Mouse (Mus musculus) heart, postnatal 25 days (tissue): ENCODE measurements around the gene Pola2. TPM values are rescaled to one million over a fixed set of nuclear protein-coding genes. Genes with fewer than 3 reads are reported as not detected.
A peak's percentile ranks its signal among the peaks of the same experiment; 100 is the strongest.

Experiments
- DNase-seq: peaks from one replicate; pipeline ENCODE4 v3.0.0; 2022; ENCODE audit warnings: low spot score
- intact Hi-C: fragments of 180-260 bp; cut with DNase I; formaldehyde crosslinking; loops from one replicate; pipeline ENCODE4 v1.15.1; 2025
- total RNA-seq, 2 experiments: library from RNA; stranded (reverse); gene quantifications; 2 replicates each; pipeline ENCODE4 v1.2.3; 2021

Gene Pola2
- total RNA-seq, 2 experiments from 2014 or later: 8.9 to 11.2 TPM

- intact Hi-C loops: no loop called here
Observed at GRCm38 (mm10) chr19:5913007-5913719, 50.8 kb downstream of the Pola2 start, which contains the start of gene Dpf2. Gene Dpf2, minus strand, starts transcription at chr19:5913010.

DNA sequence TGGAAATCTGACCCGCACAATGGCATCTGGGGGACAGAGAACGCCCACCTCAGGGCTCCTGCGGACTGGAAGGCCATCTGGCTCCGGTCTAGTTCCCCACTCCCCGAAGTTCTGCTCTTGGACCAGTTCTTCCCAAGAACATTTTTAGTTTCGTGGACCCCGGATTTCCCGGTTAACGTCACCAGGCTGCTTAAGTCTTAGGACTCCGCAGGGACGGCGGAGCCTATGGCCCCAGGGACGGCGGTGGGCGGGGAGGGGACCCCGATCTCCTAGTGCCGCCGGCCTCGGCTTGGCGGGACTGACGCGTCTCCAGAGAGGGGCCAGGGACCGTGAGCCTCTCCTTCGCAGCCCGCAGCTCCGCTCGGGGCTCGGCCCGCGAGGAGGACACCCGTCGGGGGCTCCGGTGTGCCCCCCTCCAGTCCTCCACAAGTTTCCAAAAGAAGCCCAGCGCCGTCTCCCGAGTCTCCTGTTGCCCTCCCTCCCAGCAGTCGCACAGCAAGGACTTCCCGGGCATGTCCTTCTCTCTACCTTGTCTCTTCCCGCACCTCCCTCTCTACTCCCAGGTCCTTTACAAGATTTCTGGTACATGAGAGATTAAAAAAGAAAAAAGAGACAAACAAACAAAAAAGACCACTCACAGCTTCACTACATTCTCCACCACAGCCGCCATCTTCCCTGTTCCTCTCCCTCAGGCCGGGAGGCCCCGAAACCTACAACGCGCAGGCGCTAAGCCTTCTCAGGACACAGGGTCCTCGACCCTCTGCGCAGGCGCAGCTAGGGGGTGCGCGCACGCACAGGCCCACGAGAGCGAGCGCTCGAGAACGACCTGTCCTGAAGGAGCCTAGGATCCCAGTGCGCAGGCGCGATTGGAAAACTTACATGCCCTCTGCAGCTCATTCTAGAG, 51.6 kb downstream of the Pola2 start:
- intact Hi-C loops: no loop called here
- peak; percentile 99 for DNase-seq

More at GRCm38 (mm10) chr19:5913007-5913719, 50.8 kb downstream of the Pola2 start, which contains the start of gene Dpf2:
- no peak for DNase-seq

DNA sequence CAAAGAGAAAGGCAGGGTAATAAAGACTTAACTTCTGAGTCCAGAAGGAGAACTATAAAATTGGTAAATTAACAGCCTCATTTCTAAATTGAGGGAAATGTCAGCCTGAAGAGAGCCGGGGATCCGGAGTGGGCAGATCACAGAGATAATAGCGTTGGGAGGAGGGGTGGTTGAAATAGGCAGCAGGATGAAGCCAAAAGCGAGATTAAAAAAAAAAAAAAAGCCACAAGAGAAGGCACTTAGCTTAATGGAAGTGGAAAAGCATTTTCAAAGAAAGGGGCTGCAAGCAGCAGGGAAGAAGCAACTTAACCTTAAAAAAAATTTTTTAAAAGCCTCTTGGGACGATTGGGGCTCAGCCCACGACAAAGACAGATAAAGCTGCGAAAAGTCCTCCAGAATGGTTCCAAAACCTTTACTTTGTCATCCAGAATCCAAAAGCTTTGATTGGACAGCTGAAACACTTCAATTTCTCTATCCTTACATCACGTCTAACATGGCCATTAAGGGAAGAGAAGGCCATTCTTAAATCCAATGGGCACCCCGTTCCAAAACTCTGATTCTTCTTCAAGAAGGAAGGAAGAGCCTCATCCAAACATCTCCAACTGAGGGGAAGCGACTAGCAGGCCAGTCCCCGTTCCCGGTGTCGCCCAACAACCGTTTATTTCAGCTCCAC, 52.4 kb downstream of the Pola2 start:
- DNase-seq: no peak
- intact Hi-C loops: no loop called here

GRCm38 (mm10) chr19:5910221-5910620, 53.8 kb downstream of the Pola2 start:
- no peak for DNase-seq
- intact Hi-C loops: no loop called here

- DNase-seq: no peak
Observed at GRCm38 (mm10) chr19:5907275-5907674, 56.7 kb downstream of the Pola2 start.

DNA sequence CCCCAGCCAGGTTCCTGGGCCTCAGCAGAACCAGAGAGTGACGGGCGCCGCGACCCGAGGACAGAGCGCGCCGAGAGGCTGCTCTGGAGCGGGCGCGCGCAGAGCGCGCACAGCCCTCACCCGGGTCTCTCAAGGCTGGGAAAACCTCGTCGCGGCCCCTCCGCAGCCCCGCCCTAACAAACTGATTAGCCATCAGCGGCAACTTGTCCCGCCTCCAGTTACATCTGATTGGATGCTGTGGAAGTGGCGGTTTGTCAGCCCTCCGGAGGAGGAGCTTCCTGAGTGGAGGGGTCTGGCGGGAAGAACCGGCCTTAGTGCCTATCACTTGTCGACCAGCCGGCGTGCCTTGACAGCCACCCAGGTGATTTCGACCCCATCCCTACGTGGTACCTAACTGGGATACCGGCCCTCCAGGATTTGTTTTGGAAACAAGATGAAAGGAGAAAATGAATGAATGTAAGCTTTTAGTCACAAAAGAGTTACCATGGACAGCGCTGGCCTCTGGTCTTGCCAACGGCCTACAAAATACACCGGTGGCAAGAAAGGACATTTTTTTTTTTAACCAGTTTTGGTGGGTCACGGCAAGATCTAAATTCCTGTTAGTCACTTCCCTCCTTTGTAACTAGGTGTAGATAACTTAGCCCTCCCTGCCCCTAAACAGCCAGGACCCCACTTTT, 69.9 kb downstream of the Pola2 start, which contains the start of gene Tigd3:
TSS of gene Tigd3 (minus strand) at position 148 of the 677 bp plus-strand sequence.
- intact Hi-C loops: no loop called here
- DNase-seq: peak; percentile 90

More at GRCm38 (mm10) chr19:5907275-5907674, 56.7 kb downstream of the Pola2 start:
- intact Hi-C loops: no loop called here

- intact Hi-C loops: no loop called here
- no peak for DNase-seq
Observed at GRCm38 (mm10) chr19:5893282-5894001, 70.6 kb downstream of the Pola2 start.

DNA sequence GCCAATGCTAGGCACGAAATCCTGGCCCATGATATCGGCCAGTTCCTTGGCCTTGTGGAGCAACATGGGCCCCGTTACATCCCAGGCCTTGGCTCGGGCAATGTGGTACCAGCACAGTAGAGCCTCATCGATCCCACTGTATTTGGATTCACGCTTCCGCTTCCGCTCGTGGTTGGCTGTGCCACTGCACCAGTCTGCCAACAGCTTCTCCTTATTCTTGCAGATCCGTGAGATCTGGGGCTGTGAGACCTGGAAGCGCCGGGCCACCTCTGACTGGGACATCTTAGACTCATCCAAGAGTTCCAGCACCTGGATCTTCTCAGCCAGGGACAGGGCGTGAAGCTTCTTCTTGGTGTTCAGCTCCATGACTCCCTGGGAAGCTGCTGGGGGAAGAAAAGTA, 71.3 kb downstream of the Pola2 start:
- DNase-seq: no peak
- intact Hi-C loops: no loop called here

DNA sequence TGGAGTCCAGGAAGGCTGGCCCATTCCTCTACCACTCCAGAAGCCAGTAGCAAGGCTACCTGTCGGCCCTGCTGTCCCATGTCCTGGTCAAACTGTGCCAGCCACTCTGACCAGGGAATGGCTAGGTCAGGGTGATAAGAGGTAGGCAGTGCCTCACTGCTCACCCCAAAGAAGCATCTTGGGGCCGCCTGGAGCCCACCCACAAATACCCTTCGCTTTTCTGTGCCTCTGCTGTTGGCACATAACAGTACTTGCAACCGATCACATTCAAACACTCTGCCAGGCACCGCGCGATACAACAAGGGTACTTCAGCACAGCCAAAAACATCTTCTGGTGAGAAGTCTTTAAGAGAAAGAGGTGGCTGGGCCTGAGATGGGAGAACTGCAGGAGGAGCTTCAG, 71.7 kb downstream of the Pola2 start:
- intact Hi-C loops: no loop called here
- DNase-seq: no peak

GRCm38 (mm10) chr19:5891521-5892258, 72.3 kb downstream of the Pola2 start:
- DNase-seq: no peak
- intact Hi-C loops: no loop called here

Other genes starting within 250 kb of the Pola2 start
- gene Ehbp1l1, start 237.9 kb downstream of the Pola2 start, total RNA-seq: 100 to 1,000 TPM; 140 to 149 TPM
- gene Fam89b, start 234.5 kb downstream of the Pola2 start, total RNA-seq: 10 to 100 TPM; 29.5 to 31.5 TPM
- 10 to 100 TPM; 36.6 to 37.2 TPM for gene Ltbp3, start 223.3 kb downstream of the Pola2 start, total RNA-seq
- 10 to 100 TPM; 63.5 to 64.1 TPM for gene Scyl1, start 192.8 kb downstream of the Pola2 start, total RNA-seq
- gene Frmd8, start 88.9 kb downstream of the Pola2 start, total RNA-seq: 10 to 100 TPM in 1 of 2 experiments, 1 to 10 TPM in 1; 8.9 to 11.1 TPM
- gene Slc25a45, start 86.4 kb downstream of the Pola2 start, total RNA-seq: 1 to 10 TPM; 3.5 to 4.1 TPM
- gene Tigd3, start 70.1 kb downstream of the Pola2 start, total RNA-seq: under 1 TPM; 0.22 to 0.68 TPM
- 10 to 100 TPM; 87.4 to 96.1 TPM for gene Dpf2, start 51.2 kb downstream of the Pola2 start, total RNA-seq
- 1 to 10 TPM; 9.1 to 9.8 TPM for gene Cdc42ep2, start 39.4 kb downstream of the Pola2 start, total RNA-seq
- not detected for gene Slc22a20, start 21.9 kb upstream of the Pola2 start, total RNA-seq
- 10 to 100 TPM; 27.5 to 32.8 TPM for gene Capn1, start 51.7 kb upstream of the Pola2 start, total RNA-seq
- 10 to 100 TPM; 20.6 to 22.4 TPM for gene Syvn1, start 82.4 kb upstream of the Pola2 start, total RNA-seq
- 10 to 100 TPM; 39.0 to 39.2 TPM for gene Mrpl49, start 93.6 kb upstream of the Pola2 start, total RNA-seq
- gene Fau, start 93.6 kb upstream of the Pola2 start, total RNA-seq: 100 to 1,000 TPM; 499 to 563 TPM
- gene Znhit2, start 97.0 kb upstream of the Pola2 start, total RNA-seq: 10 to 100 TPM; 11.9 to 12.4 TPM
- gene Tm7sf2, start 104.2 kb upstream of the Pola2 start, total RNA-seq: 1 to 10 TPM; 4.2 to 5.1 TPM
- gene Vps51, start 113.0 kb upstream of the Pola2 start, total RNA-seq: 10 to 100 TPM; 23.0 to 25.3 TPM
- gene Tmem262, start 115.8 kb upstream of the Pola2 start, total RNA-seq: not detected
- not detected for gene Gm28374, start 118.1 kb upstream of the Pola2 start, total RNA-seq
- gene Zfpl1, start 120.8 kb upstream of the Pola2 start, total RNA-seq: 10 to 100 TPM; 16.4 to 19.4 TPM
- gene Cdca5, start 120.8 kb upstream of the Pola2 start, total RNA-seq: under 1 TPM; 0.21 to 0.42 TPM
- gene AC131692.1, start 130.2 kb upstream of the Pola2 start, total RNA-seq: not detected
- not detected for gene Naaladl1, start 141.6 kb upstream of the Pola2 start, total RNA-seq
- 1 to 10 TPM; 7.9 to 8.5 TPM for gene Sac3d1, start 154.4 kb upstream of the Pola2 start, total RNA-seq
- gene Snx15, start 164.1 kb upstream of the Pola2 start, total RNA-seq: 10 to 100 TPM; 13.7 to 15.1 TPM
- under 1 TPM; 0.78 to 0.87 TPM for gene Batf2, start 176.8 kb upstream of the Pola2 start, total RNA-seq
- gene Arl2, start 177.3 kb upstream of the Pola2 start, total RNA-seq: 10 to 100 TPM; 54.4 to 58.4 TPM
- gene Majin, start 220.2 kb upstream of the Pola2 start, total RNA-seq: not detected